Mouse (Mus musculus): ENCODE measurements at regions not wholly inside any gene's neighbourhood (a gene's known extent, or its start where the extent isn't known, plus 50 kb on each side); places are given as distances from the start of the nearest gene placed in this dataset.
A peak's percentile ranks its signal among the peaks of the same experiment; 100 is the strongest.

DNA sequence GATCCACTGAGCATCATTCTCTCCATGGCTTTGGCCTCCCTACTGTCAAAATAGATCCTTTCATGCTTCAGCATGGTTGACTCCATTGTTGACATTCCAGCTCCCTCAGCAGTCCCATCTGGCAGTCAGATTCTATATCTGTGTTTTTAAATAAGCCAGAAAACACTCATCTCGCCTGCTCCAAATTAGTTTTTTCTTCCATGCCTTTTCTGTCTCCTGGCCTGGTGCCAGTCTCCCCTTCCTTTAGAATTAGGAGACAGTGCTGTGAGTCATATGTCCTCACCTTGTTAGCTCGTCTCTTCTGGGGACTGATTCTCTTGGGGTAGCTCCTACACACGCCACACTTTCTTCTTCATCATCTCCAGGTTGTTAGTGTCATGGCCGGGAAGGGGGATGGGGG lies 302.2 kb downstream of the Cd83 start:
- DNase-seq, result peak in 1 of 2 experiments; percentile 13

DNA sequence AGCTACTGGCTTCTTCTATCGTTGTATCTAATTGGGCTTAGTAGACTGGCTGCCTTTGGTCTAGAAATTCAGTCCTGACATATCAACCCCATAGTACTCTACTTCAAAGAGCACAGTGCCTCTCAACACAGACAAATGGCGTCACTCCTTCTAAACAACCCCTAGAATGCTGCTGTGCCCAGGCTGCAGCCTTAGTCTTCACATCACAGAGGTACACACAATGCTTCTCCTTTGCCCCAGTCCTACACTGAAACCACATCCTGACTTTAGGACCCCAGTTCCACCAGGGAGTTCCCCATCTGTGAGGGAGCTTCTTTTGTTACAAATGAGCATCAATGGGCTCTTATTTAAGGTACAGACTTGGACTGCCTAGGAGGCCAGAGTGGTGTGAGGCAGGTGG lies 312.6 kb downstream of the Cd83 start:
- DNase-seq, result no peak

DNA sequence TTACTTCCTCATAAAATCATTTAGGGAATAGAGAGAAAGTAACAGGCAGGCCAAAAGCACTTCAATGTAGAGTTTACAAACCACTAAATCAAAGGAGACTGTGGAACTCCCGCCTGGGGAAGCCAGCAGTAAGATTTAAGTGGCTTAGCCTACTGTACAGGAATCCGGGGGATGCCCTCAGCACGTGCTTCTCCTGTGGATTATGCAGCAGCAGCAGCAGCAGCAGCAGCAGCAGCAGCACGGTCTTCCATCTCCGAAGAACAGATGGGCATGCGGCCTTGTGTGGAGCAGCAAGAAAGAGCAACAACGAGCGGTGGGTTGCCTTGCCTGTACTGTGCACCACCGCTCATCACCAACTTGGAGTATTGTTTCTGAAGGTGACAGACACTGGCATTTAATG lies 314.9 kb downstream of the Cd83 start:
- no peak for DNase-seq

DNA sequence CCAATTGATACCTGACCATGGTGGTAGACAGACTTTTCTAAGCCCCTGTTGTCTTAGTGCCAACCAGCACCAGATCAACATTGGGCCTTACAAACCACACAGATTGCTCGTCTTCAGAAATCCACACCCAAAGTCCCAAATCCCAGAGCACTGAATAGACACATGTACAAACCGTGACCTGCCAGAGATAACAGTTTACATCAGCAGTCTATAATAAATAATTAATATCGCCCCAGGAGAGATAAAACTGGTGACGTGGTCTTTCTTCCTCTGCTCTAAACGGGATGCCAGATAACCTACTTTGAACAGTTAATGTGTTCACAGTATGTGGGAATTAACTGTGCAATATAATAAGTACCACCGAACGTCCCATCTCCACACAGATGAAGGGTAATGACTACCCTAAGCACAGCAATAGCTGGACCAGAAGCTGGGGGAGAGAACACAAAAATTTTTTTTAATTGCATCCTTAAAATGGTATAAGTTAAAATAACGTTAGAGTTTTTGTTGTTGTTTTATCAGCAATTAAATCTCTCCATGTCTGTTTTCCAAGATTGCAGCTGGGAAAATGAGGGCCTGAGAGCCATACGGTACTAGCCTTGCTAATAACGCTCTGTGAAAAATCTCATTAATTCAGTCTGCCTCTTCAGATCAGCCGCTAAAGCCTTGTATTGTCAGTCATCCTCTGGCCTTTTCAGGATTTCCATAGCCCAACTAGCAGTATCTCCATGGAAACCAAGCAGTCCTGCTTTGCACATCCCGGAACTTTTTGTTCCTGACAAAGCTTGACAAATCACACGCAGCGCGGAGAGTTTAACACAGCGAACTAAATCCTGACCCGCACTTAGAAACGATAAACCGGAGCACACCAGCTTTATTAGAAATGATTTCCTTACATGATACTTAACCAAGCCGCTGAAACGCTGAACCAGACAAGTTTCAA lies 315.8 kb downstream of the Cd83 start:
- DNase-seq, result no peak

DNA sequence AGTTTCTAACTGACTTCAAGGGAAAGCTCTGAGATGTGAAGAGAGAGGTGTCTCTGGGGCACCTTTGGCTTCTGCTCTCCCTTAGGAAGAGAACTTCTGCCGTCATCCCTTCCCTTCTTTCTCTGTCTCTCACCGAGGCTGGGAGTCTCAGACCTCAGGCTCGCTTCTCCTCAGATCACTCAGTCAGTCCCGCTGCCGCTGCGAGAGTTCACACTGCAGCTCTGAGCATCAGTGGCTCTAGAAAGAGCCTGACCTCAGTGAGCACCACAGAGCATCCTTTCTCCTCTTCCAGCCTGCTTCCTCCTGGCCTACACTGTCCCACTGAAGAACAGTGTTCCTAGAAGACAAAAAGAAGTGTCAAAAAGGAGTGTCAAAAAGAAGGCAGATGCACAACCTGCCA lies 316.6 kb downstream of the Cd83 start:
- DNase-seq, result no peak

DNA sequence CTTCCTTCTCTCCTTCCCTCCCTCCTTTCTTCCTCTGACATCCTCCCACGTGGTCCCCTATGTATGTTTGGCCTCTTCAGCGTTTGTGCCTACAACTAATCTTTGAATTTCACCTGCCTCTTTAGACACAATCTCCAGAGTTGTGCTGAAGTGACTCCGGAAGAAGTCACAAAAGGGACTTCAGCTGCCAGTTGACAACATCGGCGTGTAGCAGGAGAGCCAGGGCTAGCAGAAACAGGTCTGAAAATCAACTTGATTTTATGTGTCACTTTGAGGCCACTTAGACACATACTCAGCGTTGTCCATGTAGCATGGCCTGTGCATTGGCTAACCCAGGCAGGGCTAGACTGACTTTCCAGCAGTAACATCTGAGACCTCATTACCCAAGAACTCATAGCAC lies 317.2 kb downstream of the Cd83 start:
- DNase-seq, result no peak

DNA sequence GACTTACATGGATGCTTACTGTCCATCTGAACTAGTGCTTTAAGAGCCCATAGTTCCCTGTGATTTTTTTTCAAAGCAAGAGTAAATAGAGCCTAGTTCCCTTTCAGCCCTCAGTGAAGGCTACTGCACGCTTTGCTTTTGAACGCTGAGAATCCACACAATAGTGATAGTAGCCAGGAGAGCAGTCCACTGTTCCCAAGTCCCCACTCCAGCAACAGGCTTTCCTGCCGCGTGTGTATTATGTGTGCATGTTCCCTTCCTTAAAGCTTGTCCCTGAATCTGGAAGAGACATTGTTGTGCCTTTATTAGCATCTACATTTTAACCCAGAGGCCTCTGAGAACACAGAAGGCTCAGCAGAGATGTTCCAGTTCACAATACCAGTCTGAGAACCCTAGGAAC lies 317.7 kb downstream of the Cd83 start:
- DNase-seq, result no peak

DNA sequence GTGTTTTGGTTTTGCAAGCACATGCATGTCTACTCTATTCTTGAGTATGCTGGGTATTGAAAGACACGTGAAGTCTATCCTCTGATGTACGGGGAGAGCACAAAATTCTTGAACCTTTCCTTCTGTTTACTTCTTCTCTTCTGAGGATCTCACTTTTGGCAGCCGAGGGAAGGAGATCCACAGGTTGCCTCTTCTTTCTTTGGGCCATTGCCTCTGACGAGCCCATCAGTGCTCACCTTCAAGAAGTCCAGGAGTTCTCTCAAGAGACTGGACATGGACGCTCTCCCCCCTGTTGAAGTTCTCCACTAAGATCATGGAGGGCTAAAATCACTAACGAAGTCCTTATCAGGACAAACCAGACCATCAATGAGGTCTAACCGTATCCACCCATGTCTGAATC lies 318.8 kb downstream of the Cd83 start:
- no peak for DNase-seq

DNA sequence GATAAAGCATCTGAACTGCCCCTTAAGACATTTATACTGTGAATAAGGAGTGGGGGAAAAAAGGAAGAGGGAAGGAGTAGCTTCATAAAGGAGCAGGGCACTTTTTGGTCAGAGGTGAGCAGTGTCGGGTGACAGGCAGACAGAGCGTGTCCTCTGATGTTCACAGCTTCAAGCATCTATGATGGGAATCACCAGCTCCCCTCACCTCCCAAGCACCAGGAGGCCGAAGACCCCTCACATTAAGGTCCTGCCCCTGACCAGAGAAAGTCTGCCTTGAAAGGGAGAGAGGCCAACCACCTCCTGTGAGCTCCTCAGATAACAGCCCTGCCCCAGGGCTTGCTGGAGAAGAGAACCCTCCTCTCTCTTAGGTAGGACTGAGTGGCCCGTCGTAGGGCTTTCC lies 320.6 kb downstream of the Cd83 start:
- DNase-seq, result no peak

DNA sequence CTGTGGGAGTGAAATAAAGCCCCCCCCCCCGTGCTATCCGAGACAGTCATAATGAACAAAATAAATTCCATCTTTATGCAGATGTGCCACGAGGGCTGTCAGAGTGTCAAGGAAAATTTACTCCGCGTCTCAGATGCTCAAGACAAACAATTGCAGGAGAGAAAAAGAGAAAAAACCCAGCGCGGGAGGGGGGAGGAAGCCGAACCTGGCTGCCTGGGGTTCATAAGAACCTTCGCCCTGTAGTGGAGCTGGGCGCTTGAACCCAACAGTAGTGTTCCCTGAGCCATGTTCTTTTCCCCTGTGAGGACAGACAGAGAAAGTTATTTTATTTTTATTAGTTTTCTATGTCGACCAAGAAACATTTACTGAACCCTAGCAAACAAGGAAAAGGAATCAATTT lies 324.1 kb downstream of the Cd83 start:
- no peak for DNase-seq

DNA sequence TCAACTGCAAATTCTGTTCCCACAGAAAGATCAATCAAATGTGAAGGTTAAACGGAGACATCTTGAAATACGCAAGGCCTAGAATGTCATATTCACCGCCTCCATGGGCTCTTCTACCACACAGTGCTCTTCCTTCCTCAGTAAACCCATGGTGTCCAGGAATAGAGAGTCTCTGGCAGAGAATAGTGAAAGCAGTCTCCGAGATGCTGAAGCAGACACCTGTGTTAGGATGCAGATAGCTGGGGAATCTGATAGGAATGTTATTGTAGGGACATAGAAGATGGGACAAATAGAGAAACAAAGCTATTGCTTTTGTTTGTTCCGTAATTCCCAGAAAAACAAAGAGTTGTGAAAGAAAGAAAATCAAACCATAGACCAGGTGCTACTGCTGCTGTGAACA lies 328.5 kb downstream of the Cd83 start:
- no peak for DNase-seq

DNA sequence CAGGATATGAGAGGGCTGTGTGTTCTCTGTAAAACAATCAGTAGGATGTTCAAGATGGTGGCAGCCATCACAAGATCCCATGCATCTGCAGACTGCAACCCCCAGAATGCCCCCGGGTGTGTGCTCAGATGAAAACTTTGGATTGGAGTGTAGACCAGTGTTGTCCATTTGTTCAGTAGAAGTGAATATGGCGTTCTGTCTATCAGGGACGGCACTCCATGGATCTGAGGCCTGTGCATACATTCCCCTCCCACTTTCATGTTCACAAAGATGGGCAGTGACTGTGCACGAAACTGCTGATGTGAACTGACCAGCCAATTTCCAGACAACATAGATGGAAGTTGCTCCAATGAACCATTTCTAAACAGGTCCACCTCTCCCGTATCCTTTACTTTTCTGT lies 330.3 kb downstream of the Cd83 start:
- no peak for DNase-seq

DNA sequence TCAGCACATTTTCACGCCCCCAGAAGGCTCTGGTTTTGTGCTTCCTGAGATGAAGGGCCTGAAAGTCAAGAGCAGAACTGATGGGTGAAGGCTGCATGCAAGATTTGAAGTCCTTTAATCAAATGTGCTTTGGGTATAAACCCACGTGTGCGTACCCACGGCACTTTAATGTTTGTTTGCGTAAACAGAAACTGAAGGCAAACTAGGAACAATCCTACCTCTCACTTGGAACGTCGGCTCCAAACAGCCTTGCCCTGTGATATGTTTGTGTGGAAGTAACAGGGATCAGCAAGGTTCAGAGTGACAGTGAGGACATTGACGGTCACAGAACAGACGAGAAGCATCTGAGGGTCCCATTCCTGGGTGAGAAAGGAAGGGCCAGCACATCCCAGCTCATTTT lies 333.3 kb downstream of the Cd83 start:
- DNase-seq, result no peak

DNA sequence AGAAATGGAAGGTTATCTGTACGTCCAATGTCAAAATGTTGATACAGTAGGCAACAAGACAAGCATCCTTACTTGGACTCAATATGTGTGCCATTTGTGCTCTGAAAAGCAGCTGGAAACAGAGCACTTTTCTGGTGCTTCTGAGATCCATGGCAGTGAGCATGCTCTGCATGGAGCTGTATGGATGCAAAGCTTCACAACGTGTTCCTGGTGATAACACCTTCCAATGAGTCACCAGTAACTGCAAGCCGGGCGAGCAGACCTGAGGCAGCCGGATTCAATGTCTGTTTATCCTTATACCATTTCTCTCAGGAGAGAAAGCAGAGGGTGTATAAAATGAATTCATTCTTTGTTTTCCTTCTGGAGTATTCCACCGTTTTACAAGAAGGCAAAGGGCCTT lies 334.3 kb downstream of the Cd83 start:
- no peak for DNase-seq

DNA sequence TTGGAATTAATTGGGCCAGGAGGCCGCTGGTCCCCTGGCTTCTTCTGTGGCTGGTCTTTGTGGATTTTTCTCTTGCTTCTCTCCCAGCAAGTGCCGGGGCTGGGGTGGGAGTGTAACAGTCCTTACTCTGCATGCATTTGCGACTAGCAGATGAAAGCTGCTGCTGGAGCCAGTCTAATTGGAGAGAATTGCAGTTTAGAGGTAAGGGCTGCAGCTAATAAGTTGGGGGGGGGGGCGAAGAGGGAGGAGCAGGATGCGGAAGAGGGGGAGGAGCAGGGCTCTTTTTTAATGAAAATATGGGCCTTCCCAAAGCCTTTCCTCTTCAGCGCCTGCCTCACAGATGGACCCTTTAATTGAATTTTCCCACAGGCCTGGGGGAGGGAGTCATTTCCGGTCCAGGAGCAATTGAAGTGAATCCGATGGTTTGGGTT lies 336.7 kb downstream of the Cd83 start:
- no peak for DNase-seq

DNA sequence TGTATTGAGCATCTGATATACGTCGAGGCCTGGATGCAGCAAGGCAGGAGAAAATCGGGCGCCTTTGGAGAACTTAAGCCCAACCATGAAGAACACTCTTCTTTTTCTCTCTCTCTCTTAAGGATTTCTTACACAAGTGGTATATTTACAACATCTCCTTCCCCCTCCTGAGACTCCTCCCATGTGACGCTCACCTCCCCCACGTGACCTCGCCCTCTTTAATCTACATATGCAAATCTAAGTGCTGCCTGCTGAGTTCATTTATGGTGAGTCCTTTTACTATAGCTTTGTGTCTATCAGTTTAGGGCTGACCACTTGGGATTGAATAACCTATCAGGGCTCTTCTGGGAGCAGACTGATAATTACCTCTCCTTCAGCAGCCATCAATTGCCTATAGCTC lies 337.4 kb downstream of the Cd83 start:
- no peak for DNase-seq

DNA sequence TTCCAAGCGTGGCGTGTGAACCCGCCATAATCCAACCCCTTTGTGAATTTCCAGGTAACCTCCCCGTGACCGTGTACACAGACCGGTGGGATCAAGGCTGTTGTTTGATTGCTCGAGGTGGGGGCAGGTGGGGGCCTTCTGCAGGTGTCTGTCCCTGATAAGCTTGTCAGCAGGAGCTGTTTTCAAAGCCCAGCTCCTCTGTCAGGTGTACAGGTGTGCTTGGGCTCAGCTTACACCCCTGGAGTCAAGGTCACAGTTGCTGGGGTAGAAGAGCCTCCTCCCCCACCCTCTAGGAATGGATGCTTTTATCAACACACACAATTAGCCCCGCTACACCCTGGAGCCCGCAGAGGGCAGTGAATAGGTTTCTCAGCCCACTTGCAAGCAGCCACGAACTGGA lies 341.6 kb downstream of the Cd83 start:
- DNase-seq, result peak in 1 of 2 experiments; percentile 39

DNA sequence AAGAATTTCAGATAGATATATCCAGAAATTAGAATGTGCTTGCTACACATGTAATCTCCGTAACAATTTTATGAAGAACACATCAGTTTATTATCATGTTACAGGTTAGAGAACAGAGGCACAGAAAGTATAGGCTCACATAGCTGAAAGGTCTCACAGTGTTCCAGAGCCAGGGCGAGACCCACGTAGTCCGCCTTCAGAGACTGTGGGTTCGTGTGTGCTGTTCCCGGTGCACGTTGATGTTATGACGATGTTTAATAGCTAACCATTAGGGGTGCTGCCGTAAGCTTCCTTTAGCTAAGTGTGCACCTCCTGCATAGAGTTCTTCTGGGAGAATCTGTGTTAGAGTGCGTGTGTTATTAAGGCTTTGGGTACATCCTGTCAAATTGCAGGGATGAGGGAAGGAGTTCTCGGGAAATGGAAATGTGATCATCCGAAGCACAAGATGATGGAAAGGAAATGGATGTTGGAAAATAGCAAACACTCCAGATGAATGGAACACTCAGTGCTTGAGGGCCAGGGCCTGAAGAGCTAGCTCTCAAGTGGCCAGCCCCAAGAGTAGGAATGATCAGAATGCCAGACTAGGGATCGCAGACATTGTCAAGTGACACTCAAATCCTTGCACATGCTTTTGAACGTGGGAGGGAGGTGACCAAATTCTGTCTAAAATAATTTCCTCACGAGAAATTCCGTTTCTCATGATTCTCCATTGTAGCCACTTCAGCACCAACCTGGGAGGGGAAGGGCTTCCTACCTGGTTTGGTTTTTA lies 344.1 kb downstream of the Cd83 start:
- no peak for DNase-seq

DNA sequence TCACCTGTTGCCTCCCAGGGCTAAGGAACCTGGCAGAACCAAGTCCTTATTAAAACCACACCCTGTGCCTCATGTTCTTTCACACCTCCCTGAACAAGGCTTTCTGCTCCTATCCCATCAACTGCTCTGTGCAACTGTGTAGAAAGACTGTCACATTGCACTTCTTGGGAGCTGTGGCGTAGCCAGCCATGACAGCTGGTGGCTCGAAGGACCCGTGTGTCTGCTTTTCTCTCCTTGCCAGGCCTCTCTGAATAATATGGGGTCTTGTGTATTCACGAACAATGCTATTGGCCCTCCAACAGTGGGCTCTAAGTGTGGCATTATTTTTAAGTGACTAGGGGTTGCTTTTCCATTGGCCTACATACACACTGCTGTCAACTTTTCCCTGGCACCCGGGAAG lies 347.3 kb downstream of the Cd83 start:
- no peak for DNase-seq

DNA sequence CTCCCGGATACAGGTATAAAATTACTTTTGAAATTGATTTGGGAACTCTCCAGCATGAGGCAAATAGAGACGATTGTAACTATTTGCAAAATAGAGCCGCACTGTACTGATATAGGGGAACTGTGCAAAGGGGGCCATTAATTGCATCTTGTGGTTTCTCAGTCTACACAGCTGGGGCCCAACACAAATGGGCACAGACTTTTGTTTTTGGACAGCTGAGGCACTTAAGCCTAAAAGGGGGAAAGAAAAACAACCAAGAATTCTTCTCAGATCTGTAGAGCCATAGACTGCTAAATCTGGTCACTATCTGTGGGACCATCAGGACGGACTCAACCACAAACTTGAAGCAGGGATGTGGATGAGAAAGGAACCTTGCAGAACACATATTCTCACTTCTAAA lies 347.9 kb downstream of the Cd83 start:
- no peak for DNase-seq

DNA sequence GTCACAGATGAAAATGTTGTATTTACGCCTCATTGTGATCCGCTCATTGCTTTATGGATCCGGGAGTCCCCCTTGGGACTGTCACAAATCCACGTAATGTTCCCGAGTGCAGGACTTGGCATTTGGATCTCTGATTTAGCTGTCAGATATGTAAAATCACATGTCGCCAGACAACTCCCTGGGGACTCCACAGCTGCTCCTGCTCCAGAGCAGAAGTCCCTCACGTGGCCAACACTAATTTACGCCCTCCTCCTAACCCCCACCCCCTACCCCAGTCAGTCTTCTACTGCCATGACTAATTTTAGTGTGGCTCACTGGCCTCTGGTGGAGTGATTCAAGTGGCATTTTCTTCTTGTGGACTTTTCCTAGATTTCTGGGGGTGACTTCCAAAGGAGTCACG lies 348.9 kb downstream of the Cd83 start:
- DNase-seq, result peak; percentile 31 to 70

DNA sequence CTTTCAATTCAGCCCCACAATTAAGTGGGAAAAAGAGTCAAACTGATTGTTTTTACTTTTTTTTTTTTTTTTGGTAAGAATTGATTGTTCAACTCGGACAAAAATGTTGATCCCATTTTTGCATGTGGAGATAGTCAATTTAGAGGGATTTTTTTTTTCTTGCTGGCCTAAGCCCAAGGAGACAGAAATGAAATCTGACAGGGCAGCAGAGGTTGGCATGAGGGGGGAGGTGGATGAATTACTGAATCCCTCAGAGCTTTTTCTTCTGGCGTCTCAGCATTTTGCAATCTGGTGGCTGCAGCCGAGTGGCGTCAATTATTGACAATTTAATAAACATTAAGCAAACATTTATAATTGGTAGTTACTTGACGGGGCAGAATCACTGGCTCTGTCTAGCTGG lies 356.6 kb downstream of the Cd83 start:
- no peak for DNase-seq

DNA sequence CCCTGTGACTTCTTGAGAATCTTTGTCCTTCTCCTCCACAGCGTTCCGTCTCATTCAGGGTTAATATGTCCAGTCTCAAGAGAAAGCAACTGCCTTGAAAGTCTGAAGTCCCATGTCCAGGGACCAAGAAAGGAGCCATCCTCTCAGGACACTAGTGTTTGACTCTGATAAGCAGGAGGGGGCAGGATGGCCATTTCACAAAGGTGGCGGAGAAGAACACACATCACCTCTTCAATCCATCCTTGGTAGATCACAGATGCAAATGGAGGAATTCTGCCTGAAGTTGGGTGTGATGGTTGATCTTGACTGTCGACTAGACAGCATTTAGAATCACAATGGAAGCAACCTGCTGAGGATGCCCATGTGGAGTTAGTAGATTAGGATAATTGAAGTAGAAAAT lies 360.9 kb downstream of the Cd83 start:
- DNase-seq, result no peak

DNA sequence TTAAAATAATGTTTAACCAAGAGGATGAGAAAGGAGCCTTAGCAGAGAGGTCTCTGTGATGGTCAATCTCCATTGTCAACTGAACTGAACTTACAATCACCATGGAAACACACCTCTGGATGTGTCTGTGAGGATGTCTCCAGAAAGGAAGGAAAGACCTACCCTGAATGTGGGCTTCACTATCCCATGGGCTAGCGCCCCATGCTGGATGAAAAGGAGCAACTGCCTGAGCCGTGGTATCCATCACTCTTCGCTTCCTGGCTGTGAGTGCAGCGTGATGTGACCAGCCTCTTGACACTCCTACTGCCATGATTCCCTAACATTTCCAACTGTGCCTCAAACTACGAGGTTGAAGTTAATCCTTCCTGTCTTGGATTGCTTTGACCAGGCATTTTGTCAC lies 363.3 kb downstream of the Cd83 start:
- DNase-seq, result no peak
